Mouse (Mus musculus) activated CD4-positive, CD25-positive, alpha-beta regulatory T cell, adult 4 months (primary cell): ENCODE results near the gene Cacna1a. TPM values are rescaled to one million over a fixed set of nuclear protein-coding genes. Genes with fewer than 3 reads are reported as not detected.

Experiments
- ATAC-seq: one replicate; pipeline ENCODE4 v1.8.0; 2017
- polyA plus RNA-seq, 2 experiments: library from polyadenylated mRNA; unstranded; fragments of 100-300 nt; shearing (Covaris generic); gene quantifications; one replicate each; pipeline ENCODE4 v1.2.1; 2017

Gene Cacna1a
- 10 to 100 TPM in 1 of 2 experiments, 1 to 10 TPM in 1; 5.8 to 10.5 TPM for polyA plus RNA-seq

- no peak for ATAC-seq
Measured at GRCm38 (mm10) chr8:84388275-84388674, at the start of gene Cacna1a. Gene Cacna1a (plus strand): TSS chr8:84388440.

- ATAC-seq, result no peak
Measured at GRCm38 (mm10) chr8:84338493-84338892, 49.7 kb upstream of the Cacna1a start.

GRCm38 (mm10) chr8:84339320-84339719, 48.9 kb upstream of the Cacna1a start:
- no peak for ATAC-seq

GRCm38 (mm10) chr8:84339867-84340266, 48.4 kb upstream of the Cacna1a start:
- ATAC-seq, result no peak

GRCm38 (mm10) chr8:84340671-84341070, 47.6 kb upstream of the Cacna1a start:
- no peak for ATAC-seq

- ATAC-seq, result no peak
Measured at GRCm38 (mm10) chr8:84345493-84345892, 42.7 kb upstream of the Cacna1a start.

- no peak for ATAC-seq
Measured at GRCm38 (mm10) chr8:84346421-84346820, 41.8 kb upstream of the Cacna1a start.

- no peak for ATAC-seq
Measured at GRCm38 (mm10) chr8:84349526-84349925, 38.7 kb upstream of the Cacna1a start.

- no peak for ATAC-seq
Measured at GRCm38 (mm10) chr8:84350960-84351359, 37.3 kb upstream of the Cacna1a start.

GRCm38 (mm10) chr8:84356482-84356881, 31.8 kb upstream of the Cacna1a start:
- ATAC-seq, result no peak

GRCm38 (mm10) chr8:84357631-84358371, 30.4 kb upstream of the Cacna1a start:
- peak; percentile 52 for ATAC-seq

GRCm38 (mm10) chr8:84363428-84364134, 24.7 kb upstream of the Cacna1a start:
- ATAC-seq, result no peak

- no peak for ATAC-seq
Measured at GRCm38 (mm10) chr8:84365197-84365596, 23.0 kb upstream of the Cacna1a start.

- ATAC-seq, result no peak
Measured at GRCm38 (mm10) chr8:84370972-84371371, 17.3 kb upstream of the Cacna1a start.

- ATAC-seq, result no peak
Measured at GRCm38 (mm10) chr8:84375038-84375437, 13.2 kb upstream of the Cacna1a start.

- no peak for ATAC-seq
Measured at GRCm38 (mm10) chr8:84375803-84376202, 12.4 kb upstream of the Cacna1a start.

- ATAC-seq, result no peak
Measured at GRCm38 (mm10) chr8:84376564-84376963, 11.7 kb upstream of the Cacna1a start.

- no peak for ATAC-seq
Measured at GRCm38 (mm10) chr8:84381676-84382075, 6.6 kb upstream of the Cacna1a start.

- no peak for ATAC-seq
Measured at GRCm38 (mm10) chr8:84388773-84389172, 533 bp downstream of the Cacna1a start.

GRCm38 (mm10) chr8:84389173-84389572, 933 bp downstream of the Cacna1a start:
- no peak for ATAC-seq

- ATAC-seq, result no peak
Measured at GRCm38 (mm10) chr8:84391611-84392010, 3.4 kb downstream of the Cacna1a start.

- no peak for ATAC-seq
Measured at GRCm38 (mm10) chr8:84395751-84396457, 7.7 kb downstream of the Cacna1a start.
